Mouse (Mus musculus) layer of hippocampus, postnatal 36 days (tissue): ENCODE measurements around the gene Tmem38a. TPM values are rescaled to one million over a fixed set of nuclear protein-coding genes. Genes with fewer than 3 reads are reported as not detected.

Source experiments
- DNase-seq, 2 experiments: peaks; one replicate each; pipeline ENCODE4 v3.0.0; 2022
- total RNA-seq, 2 experiments: library from RNA; stranded (reverse); gene quantifications; 2 replicates each; pipeline ENCODE4 v1.2.3; 2021

The Tmem38a gene
- total RNA-seq, result 100 to 1,000 TPM; 121 to 127 TPM

- peak; percentile 81 to 85 for DNase-seq
Measured at GRCm38 (mm10) chr8:72571611-72572473, at the start of gene Tmem38a. Gene Tmem38a, plus strand, starts transcription at chr8:72572055.

- no peak for DNase-seq
Measured at GRCm38 (mm10) chr8:72532103-72532502, 39.8 kb upstream of the Tmem38a start.

- DNase-seq, result no peak
Measured at GRCm38 (mm10) chr8:72534888-72535287, 37.0 kb upstream of the Tmem38a start.

GRCm38 (mm10) chr8:72539234-72539633, 32.6 kb upstream of the Tmem38a start:
- DNase-seq, result no peak

- DNase-seq, result no peak
Measured at GRCm38 (mm10) chr8:72547122-72547801, 24.6 kb upstream of the Tmem38a start.

- DNase-seq, result peak; percentile 98
Measured at GRCm38 (mm10) chr8:72547802-72548643, 23.8 kb upstream of the Tmem38a start, which contains the start of gene Med26. Gene Med26, minus strand, starts transcription at chr8:72548270.

- DNase-seq, result no peak
Measured at GRCm38 (mm10) chr8:72548644-72549313, 23.1 kb upstream of the Tmem38a start.

- DNase-seq, result no peak
Measured at GRCm38 (mm10) chr8:72549314-72549892, 22.5 kb upstream of the Tmem38a start.

- no peak for DNase-seq
Measured at GRCm38 (mm10) chr8:72555770-72556169, 16.1 kb upstream of the Tmem38a start.

- no peak for DNase-seq
Measured at GRCm38 (mm10) chr8:72561111-72561689, 10.7 kb upstream of the Tmem38a start.

GRCm38 (mm10) chr8:72565970-72566369, 5.9 kb upstream of the Tmem38a start:
- no peak for DNase-seq

- DNase-seq, result peak; percentile 97
Measured at GRCm38 (mm10) chr8:72570633-72571610, 933 bp upstream of the Tmem38a start, which contains the start of gene Smim7. Gene Smim7, minus strand, starts transcription at chr8:72571088.

GRCm38 (mm10) chr8:72572507-72572906, 652 bp downstream of the Tmem38a start:
- DNase-seq, result no peak

GRCm38 (mm10) chr8:72573450-72573849, 1.6 kb downstream of the Tmem38a start:
- DNase-seq, result no peak

GRCm38 (mm10) chr8:72575915-72576314, 4.1 kb downstream of the Tmem38a start:
- no peak for DNase-seq

- no peak for DNase-seq
Measured at GRCm38 (mm10) chr8:72577266-72577665, 5.4 kb downstream of the Tmem38a start.

GRCm38 (mm10) chr8:72577941-72578340, 6.1 kb downstream of the Tmem38a start:
- no peak for DNase-seq

GRCm38 (mm10) chr8:72579374-72579773, 7.5 kb downstream of the Tmem38a start:
- no peak for DNase-seq

GRCm38 (mm10) chr8:72583056-72583771, 11.4 kb downstream of the Tmem38a start:
- DNase-seq, result no peak
